Mouse (Mus musculus) inflammation-experienced regulatory T-cells, adult 6 months (primary cell): ENCODE data around the gene Proca1. TPM values are rescaled to one million over a fixed set of nuclear protein-coding genes. Genes with fewer than 3 reads are reported as not detected.

ENCODE experiments used
- ATAC-seq: one replicate; pipeline ENCODE4 v1.8.0; 2017
- polyA plus RNA-seq, 3 experiments: library from polyadenylated mRNA; unstranded; fragments of 100-300 nt; shearing (Covaris generic); gene quantifications; one replicate each; pipeline ENCODE4 v1.2.1; 2017

Gene Proca1
- polyA plus RNA-seq, 3 experiments from 2014 or later, result 1.9 to 5.4 (median 3.5) TPM

DNA sequence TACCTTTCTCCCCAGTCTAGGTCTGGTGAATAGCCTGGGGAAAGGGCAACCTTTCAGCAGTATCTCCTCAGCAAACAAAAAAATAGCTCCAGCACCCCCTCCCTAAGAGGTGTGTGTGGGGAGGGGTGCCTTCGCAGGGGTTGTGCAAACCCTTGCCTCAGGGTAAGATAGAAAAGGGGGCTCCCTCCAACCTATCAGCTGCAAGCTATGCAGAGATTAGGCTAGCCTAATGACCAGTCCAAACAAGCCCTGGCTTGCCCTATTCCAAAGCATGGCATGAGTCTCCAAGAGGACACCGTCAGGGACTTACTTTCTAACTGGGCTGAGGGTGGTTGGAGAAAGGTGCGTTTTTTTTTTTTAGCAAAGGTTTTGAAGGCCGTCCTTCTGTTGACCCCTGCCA, 27.0 kb upstream of the Proca1 start:
- no peak for ATAC-seq

GRCm38 (mm10) chr11:78166640-78167039, 26.6 kb upstream of the Proca1 start:
- no peak for ATAC-seq

- no peak for ATAC-seq
Observed at GRCm38 (mm10) chr11:78167257-78167959, 25.8 kb upstream of the Proca1 start.

- ATAC-seq, result peak; percentile 68
Observed at GRCm38 (mm10) chr11:78168541-78169468, 24.4 kb upstream of the Proca1 start.

DNA sequence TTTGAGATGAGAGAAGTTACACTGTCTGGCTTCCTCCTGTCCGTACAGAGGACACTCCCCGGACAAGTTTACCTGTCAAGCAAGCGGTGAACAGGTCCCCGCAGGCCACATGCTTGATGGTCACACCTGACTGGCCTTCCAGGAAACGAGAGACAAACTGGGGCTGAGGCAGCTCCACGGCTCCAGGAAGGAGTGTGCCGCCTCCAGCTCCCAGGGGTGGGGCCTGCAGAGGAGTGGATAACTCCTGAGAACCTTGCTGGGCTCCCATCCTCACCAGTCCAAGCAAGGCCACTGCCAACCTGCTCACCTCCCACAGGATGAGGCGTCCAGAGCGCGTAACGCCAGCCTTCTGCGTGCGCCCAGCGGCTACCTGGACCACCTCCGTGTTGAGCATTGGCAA, 22.9 kb upstream of the Proca1 start:
- no peak for ATAC-seq

DNA sequence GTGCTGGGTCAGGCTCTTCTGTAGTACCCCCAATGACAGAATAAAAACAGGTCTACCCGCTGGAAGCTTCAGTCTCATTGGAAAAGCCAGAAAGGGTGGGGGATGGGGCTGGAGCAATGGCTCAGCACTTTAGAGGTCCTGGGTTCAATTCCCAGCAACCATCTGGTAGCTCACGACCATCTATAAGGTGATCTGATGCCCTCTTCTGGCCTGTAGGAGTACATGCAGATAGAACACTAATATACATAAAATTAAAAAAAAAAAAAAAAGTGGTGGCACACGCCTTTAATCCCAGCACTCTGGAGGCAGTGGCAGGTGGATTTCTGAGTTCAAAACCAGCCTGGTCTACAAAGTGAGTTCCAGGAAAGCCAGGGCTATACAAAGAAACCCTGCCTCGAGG, 21.9 kb upstream of the Proca1 start:
- ATAC-seq, result no peak

GRCm38 (mm10) chr11:78172034-78172747, 21.0 kb upstream of the Proca1 start:
- no peak for ATAC-seq

- no peak for ATAC-seq
Observed at GRCm38 (mm10) chr11:78172748-78173383, 20.3 kb upstream of the Proca1 start.

GRCm38 (mm10) chr11:78174506-78174905, 18.7 kb upstream of the Proca1 start:
- no peak for ATAC-seq

DNA sequence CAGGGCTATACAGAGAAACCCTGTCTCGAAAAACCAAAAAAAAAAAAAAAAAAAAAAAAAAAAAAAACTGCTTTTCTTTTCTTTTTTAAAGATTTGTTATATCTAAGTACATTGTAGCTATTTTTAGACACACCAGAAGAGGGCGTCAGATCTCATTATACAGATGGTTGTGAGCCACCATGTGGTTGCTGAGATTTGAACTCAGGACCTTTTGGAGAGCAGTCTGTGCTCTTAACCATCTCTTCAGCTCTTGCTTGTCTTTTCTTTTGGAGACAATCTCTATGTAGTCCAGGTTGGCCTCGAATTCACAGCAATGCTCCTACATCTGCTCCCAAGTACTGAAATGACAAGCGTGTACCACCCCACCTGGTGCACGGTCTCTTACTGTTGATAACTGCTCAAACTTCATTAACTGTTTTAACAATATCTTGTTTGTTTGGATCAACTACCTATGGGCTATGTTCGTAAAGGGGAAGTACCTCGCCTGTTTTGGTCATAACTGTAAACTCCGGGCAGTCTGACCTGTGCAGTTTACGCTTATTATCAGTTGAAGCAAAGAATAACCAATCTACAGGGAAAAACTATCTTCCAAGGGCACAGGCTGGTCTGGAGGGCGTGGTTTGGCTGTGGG, 17.3 kb upstream of the Proca1 start:
- no peak for ATAC-seq

DNA sequence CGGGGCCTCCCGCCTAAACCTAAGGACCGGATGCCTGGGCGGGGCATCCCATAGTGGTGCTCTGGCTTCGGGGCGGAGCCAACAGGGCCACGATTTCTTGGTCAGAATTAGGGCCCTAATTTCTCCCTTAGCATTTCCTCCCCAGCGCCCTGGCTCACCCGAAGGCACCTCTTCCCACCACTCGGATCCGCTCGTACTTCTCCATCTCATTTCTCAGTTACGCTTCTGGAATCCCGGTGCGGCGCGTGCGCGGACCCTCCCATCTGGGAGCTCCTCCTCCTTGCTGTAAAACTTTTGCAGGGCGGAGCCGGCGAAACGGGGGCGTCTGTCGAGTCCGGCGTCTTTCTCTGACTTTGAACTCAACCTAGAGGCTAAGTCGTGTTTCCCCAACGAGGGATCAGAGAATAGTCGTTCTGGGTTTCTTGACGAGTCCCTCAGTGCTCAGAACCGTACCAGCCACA, 16.8 kb upstream of the Proca1 start, which contains the start of the genes Nek8 and Tlcd1:
Gene Nek8, minus strand, starts transcription at position 274 of the 461 bp plus-strand sequence.
Gene Tlcd1, plus strand, starts transcription at position 310 of the 461 bp plus-strand sequence.
- peak; percentile 67 for ATAC-seq

GRCm38 (mm10) chr11:78176905-78177331, 16.3 kb upstream of the Proca1 start:
- peak; percentile 22 for ATAC-seq

DNA sequence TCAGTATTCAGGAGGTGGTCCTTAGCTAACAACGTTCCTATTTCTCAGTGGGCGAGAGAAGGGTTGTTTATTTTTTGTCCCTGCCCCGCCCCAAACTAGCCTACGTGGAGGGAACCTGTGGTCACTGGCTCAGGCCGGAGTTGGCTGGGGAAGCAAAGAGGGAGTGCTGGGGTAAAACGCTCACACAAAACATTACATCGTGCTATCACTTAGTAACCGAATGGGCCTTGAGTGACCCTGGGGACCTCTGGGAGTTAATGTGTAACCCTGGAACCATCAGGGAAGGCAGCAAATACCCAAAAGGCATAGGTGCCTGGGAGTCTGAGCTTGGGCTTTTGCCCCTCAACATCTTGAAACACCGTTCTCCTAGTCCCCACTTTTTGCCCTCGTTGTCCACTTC, 15.8 kb upstream of the Proca1 start:
- no peak for ATAC-seq

- ATAC-seq, result peak; percentile 59
Observed at GRCm38 (mm10) chr11:78177903-78178858, 15.0 kb upstream of the Proca1 start.

DNA sequence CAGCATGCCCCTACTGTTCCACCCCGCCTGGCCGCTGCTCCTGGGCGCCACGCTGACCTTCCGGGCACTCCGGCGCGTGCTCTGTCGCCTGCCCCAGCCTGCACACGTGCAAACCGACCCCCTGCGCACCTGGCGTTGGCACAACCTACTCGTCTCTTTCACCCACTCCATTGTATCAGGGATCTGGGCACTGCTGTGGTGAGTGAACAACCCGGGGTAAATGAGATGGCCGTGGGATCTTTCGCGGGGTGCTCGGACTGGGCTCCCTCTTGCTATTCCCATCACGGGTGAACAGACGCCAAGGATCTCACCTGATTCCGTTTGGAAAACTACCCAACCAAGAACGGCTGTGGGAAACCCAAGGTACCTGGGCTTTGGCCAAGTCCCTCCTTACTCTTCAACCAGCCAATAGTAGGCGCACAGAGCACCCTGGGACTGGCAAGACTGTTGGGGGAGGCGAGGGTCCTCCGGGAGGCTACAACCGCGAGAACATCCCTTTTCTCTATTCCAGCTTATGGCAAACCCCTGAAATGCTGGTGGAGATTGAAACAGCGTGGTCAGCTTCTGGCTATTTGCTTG, 14.2 kb upstream of the Proca1 start:
- no peak for ATAC-seq

DNA sequence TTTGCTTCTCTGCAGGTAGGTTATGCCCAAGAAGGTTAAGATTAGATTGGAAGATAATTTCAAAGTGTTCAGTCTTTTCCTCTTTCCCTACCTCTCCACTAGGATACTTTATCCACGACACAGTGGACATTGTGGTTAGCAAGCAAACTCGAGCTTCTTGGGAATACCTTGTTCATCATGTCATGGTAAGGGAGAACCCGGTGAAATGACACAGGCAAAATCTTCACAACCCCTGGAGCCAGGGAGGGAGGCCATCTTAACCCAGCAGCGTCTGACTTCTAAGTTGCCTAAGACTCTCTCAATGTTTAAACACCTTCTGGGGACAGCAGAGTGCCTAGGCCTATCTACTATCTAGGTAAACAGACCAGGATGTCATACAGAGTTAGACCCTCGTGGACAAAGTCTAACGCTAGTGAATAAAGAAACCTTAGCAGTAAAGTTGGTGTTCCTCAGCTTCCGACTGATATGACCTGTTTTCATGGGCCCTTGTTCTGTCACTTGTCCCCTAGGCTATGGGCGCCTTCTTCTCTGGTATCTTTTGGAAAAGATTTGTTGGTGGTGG, 13.7 kb upstream of the Proca1 start:
- ATAC-seq, result no peak

DNA sequence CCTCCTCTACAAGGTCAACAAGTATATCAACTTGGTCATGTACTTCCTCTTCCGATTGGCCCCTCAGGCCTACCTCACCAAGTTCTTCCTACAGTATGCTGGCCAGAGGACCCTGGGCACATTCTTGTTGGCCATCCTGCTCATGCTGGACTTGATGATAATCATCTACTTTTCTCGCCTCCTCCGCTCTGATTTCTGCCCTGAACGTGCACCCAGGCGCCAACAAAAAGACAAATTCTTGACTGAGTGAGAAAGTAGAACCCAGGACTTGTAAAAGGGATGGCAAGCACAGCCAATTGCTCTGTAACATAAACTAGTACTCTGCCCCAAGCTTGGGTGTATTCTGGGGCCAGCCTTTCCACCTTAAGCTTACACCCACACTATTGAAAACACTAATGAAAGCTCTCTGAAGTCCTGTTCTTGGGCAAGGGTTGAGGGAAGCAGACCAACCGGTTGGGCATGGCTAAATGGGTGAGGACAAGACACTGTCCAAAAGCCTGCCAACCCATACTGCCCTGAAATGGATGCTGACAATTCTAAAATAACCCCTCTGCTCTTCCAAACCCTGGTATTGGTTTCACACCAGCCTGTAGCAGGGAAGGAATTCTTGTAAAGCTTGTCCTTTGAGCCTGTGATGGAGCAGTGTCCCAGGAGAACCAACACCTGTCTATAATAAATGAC, 13.0 kb upstream of the Proca1 start:
- no peak for ATAC-seq

DNA sequence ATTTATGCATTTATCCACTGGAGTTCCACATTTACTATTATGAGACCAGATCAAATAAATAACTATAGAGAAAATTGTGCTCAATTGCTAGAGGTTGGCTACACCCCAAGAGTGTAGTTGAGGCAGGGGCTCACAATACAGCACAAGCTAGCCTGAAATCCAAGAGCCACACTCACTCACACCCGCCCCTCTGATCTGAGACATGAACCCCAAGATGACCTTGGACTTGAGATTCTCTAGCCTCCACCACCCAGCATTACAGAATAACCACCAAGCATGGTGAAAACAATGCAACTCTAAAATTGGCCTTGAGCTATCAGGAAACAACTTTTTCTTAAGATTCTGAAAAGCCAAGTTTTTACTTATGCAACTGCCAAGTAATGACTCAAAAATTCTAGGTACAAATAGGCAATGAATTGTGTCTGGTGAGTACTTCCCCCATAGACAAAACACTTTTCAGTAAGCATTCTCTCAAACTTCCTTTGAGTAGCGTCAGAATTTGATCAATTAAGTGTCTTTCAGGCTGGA, 11.3 kb upstream of the Proca1 start:
- ATAC-seq, result no peak

GRCm38 (mm10) chr11:78182450-78182849, 10.7 kb upstream of the Proca1 start:
- ATAC-seq, result no peak
